Mouse (Mus musculus) liver, postnatal 0 days (tissue): Measurements from ENCODE around the gene Fam98a. TPM values are rescaled to one million over a fixed set of nuclear protein-coding genes. Genes with fewer than 3 reads are reported as not detected.

Experiments used
- ATAC-seq: fragments of 200-750 bp; cut with Nextera tagmentation; 2 replicates; pipeline ENCODE4 v1.8.0; 2017; ENCODE audit warnings: mild to moderate bottlenecking, moderate library complexity
- DNase-seq: peaks from one replicate; pipeline ENCODE4 v3.0.0-alpha.2; 2016
- H3K27ac ChIP-seq: fragments of 300-500 bp; sonication (generic); 2 replicates; pipeline ENCODE4 v1.5.1; 2014; ENCODE audit warnings: antibody characterized with exemption, moderate library complexity, mild to moderate bottlenecking, low read depth
- H3K27me3 ChIP-seq: fragments of 300-500 bp; sonication (generic); 2 replicates; pipeline ENCODE4 v1.6.1; 2014; ENCODE audit warnings: low read length, control low read depth, mixed read lengths; ENCODE audit not compliant: insufficient read depth
- H3K36me3 ChIP-seq: fragments of 300-500 bp; sonication (generic); replicated peaks from 2 replicates; pipeline ENCODE4 v1.6.1; 2014; ENCODE audit warnings: mild to moderate bottlenecking, control low read depth, low read length, moderate library complexity, mixed read lengths; ENCODE audit not compliant: insufficient read depth
- H3K4me1 ChIP-seq: fragments of 300-500 bp; sonication (generic); 2 replicates; pipeline ENCODE4 v1.6.1; 2014; ENCODE audit warnings: antibody characterized with exemption, mild to moderate bottlenecking, control low read depth; ENCODE audit not compliant: insufficient read depth
- H3K4me2 ChIP-seq: fragments of 300-500 bp; sonication (generic); 2 replicates; pipeline ENCODE4 v1.6.1; 2014; ENCODE audit warnings: low read depth, mild to moderate bottlenecking, low read length, moderate library complexity, mixed read lengths
- H3K4me3 ChIP-seq: fragments of 300-500 bp; sonication (generic); 2 replicates; pipeline ENCODE4 v1.5.1; 2014; ENCODE audit warnings: low read depth, low read length
- H3K9ac ChIP-seq: fragments of 300-500 bp; sonication (generic); replicated peaks from 2 replicates; pipeline ENCODE4 v1.6.1; 2014; ENCODE audit warnings: mild to moderate bottlenecking, moderate library complexity
- H3K9me3 ChIP-seq: fragments of 300-500 bp; sonication (generic); 2 replicates; pipeline ENCODE4 v1.6.1; 2016; ENCODE audit warnings: mild to moderate bottlenecking, control low read depth, low read length, mixed read lengths
- CTCF ChIP-seq: sonication (generic); IDR thresholded peaks from 2 replicates; pipeline ENCODE4 v1.5.1; 2016; ENCODE audit warnings: antibody characterized with exemption, low read depth
- EP300 ChIP-seq: IDR thresholded peaks from 2 replicates; pipeline ENCODE4 v1.6.1; 2016; ENCODE audit warnings: antibody characterized with exemption, low read depth, mild to moderate bottlenecking
- WGBS: fragments of 180-500 bp; shearing (Covaris S2); extraction: QIAGEN DNeasy Blood & Tissue Kit; methylation state at CpG from one replicate; pipeline ENCODE4 v1.1.7; 2014; ENCODE audit not compliant: insufficient replicate concordance; 5-methylcytosine and 5-hydroxymethylcytosine counted together
- polyA plus RNA-seq: library from polyadenylated mRNA; unstranded; fragments of >200 nt; fragmentation: Nextera tagmentation; extraction: Ambion mirVana; gene quantifications from 2 replicates; pipeline ENCODE4 v1.2.1, GENCODE M21; 2015

The Fam98a gene
- polyA plus RNA-seq, 1 experiment from 2014 or later = 10.7 TPM

DNA sequence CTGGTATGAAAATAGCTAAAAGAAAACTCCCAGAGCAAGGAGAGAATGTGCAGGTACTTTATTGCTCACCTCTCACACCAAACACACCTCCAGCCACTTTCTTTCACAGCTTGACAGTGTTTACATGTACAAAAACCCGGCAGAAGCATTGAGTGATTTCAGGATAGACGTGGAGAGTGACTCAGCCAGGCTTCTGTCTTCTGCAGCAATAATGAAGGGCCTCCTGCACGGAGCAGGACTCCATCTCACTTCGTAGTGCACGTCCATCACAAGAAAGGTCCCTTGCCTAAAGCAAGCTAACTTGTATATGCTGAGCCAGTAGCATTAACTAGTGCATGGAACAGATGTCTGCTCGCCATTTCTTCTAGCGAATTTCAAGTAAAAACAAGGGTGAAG, 14.7 kb downstream of the Fam98a start:
- H3K4me1 ChIP-seq = no peaks in the 10 kb centered on the region
- no peak for DNase-seq
- peaks cover 7% of the 10 kb centered on the region for H3K36me3 ChIP-seq
- no peak overlapping the region for H3K4me2 ChIP-seq
- no peak overlapping the region for H3K4me3 ChIP-seq
- H3K27ac ChIP-seq = no peak overlapping the region
- 82% methylated on average over 7 of the region's 7 CpGs for WGBS
- no peaks in the 10 kb centered on the region for H3K27me3 ChIP-seq
- no peak for ATAC-seq
- H3K9ac ChIP-seq = no peak overlapping the region
- H3K9me3 ChIP-seq = no peaks in the 10 kb centered on the region
- no peak for TF ChIP-seq CTCF
- TF ChIP-seq EP300 = no peak

DNA sequence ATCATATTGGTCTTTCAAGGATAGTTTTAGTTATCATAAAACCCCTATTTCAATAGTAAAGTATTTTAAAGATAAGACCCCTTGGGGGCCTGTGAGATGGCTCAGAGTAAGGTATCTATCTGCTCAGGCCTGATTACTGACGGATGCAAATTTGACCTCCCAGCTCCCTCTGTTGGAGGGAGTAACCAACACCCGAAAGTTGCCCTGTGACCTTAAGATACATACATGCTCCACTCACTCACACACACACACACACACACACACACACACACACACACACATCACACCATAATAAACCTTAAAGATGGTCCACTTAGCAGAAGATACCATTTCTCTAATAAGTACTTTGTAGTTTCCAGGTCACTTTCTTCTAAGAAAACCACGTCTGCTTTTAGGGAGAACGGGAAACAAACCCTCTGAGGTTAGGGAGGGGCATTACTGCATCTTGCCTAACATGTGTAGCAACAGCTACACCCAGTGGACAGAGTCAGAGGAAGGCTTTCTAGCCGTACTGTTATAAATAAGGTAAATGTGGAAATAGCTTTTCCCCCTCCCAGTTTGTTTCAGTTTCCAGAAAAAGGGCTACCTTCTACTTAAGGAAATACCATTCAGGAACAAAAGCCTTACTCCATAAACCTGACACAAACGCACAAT, 15.2 kb downstream of the Fam98a start:
- peaks cover 2% of the 10 kb centered on the region for H3K36me3 ChIP-seq
- H3K4me1 ChIP-seq = no peaks in the 10 kb centered on the region
- H3K4me2 ChIP-seq = no peak overlapping the region
- no peak overlapping the region for H3K9ac ChIP-seq
- DNase-seq = no peak
- H3K27me3 ChIP-seq = no peaks in the 10 kb centered on the region
- no peak overlapping the region for H3K4me3 ChIP-seq
- no peak overlapping the region for H3K27ac ChIP-seq
- TF ChIP-seq EP300 (no peak), CTCF (peak; percentile 80)
- WGBS = 31% methylated on average over 6 of the region's 6 CpGs
- no peaks in the 10 kb centered on the region for H3K9me3 ChIP-seq
- peak; percentile 59; the same call in 1 of the 2 replicates for ATAC-seq

DNA sequence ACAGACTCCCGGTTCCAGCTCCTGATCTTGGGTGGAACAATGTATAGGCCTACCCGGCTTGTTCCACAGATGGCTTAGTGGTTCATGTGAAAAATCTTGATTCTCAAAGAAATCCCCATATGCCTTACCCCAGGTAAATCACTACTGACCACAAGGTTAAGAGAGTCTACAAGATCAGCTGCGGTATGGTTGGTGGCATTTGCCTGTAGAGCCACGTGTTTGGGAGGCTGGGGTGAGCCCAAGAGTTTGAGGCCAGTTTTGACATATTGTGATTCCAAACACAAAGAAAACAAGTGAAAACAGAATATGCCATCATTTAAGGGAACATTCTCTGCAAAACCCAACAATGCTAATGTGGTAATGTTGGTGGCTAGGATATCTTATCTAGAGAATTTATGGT, 16.1 kb downstream of the Fam98a start:
- no peak overlapping the region for H3K27ac ChIP-seq
- no peak overlapping the region for H3K4me2 ChIP-seq
- no peak for TF ChIP-seq CTCF
- no peak for TF ChIP-seq EP300
- H3K4me1 ChIP-seq = no peaks in the 10 kb centered on the region
- no peaks in the 10 kb centered on the region for H3K27me3 ChIP-seq
- H3K36me3 ChIP-seq = peaks cover 2% of the 10 kb centered on the region
- 91% methylated on average over 4 of the region's 4 CpGs for WGBS
- DNase-seq = no peak
- H3K4me3 ChIP-seq = no peak overlapping the region
- no peaks in the 10 kb centered on the region for H3K9me3 ChIP-seq
- ATAC-seq = no peak
- H3K9ac ChIP-seq = no peak overlapping the region

DNA sequence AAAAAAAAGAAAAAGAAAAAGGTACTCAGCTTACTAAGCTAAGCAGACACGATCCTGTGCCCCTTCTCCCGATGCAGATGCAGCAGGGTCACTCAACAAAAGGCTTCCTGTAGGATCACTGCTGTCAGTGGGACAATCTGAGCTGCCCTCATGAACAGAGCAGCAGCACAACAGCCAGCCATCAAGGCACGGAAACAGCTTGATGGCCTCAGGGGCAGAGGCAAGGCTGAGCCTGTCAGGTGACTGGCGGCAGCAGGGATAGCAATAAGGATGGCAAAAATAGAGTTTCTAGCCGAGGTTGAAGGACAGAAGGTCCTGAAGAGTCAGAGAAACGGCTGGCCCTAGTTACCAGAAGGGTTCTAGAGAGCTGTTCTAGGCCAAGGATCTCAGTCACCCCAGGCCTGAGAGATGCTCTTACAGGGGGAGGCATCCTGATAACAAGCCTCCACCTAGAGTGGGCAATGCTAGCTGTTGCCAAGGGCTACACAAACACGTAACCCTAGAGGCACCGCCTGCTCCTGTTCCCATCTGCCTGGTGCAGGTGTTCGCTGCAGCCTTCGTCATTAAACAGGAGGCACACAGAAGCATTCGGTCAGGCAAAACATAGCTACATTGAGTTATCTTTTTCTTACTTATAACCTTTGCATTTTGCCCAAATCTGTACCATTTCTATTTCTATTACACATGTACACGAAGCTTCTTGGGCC, 17.3 kb downstream of the Fam98a start:
- TF ChIP-seq EP300 (no peak), CTCF (no peak)
- Histone ChIP-seq H3K4me2 (no peak overlapping the region), H3K4me1 (no peaks in the 10 kb centered on the region), H3K36me3 (no peaks in the 10 kb centered on the region; the same call in none of the 2 replicates), H3K9ac (no peak overlapping the region), H3K4me3 (no peak overlapping the region), H3K9me3 (no peaks in the 10 kb centered on the region), H3K27ac (no peak overlapping the region), H3K27me3 (no peaks in the 10 kb centered on the region)
- WGBS = 72% methylated on average over 12 of the region's 12 CpGs
- ATAC-seq (no peak), DNase-seq (no peak)

DNA sequence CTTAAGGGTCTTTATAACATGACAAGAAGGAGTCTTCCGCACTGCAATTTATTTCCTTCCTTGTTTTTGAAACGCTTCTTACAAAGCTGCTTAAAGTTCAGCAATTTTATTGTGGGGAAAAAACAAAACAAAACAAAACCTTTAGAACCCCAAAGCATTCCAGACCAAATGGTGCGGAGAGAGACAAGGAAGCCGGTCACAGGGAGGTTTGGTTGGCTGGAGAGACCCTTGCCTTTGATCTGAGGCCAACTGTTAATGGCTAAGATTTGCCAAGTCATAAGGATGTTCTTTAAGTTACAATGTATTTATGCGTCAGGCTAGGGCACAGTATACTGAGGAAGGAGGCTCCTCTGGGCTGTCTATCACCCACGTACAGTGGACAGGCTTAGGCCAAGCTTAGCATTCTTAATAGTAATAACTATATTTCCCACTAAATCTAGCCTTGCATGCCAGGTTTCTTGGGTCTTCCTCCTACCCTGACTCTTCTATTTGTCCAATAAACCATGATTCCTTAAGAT, 19.2 kb downstream of the Fam98a start:
- Histone ChIP-seq H3K4me3 (no peak overlapping the region), H3K27ac (no peak overlapping the region), H3K4me1 (no peaks in the 10 kb centered on the region), H3K4me2 (no peak overlapping the region), H3K36me3 (no peaks in the 10 kb centered on the region; the same call in 1 of the 2 replicates), H3K9me3 (no peaks in the 10 kb centered on the region), H3K27me3 (no peaks in the 10 kb centered on the region), H3K9ac (no peak overlapping the region)
- DNase-seq = no peak
- 76% methylated on average over 6 of the region's 6 CpGs for WGBS
- no peak for ATAC-seq
- TF ChIP-seq CTCF = no peak
- TF ChIP-seq EP300 = no peak

DNA sequence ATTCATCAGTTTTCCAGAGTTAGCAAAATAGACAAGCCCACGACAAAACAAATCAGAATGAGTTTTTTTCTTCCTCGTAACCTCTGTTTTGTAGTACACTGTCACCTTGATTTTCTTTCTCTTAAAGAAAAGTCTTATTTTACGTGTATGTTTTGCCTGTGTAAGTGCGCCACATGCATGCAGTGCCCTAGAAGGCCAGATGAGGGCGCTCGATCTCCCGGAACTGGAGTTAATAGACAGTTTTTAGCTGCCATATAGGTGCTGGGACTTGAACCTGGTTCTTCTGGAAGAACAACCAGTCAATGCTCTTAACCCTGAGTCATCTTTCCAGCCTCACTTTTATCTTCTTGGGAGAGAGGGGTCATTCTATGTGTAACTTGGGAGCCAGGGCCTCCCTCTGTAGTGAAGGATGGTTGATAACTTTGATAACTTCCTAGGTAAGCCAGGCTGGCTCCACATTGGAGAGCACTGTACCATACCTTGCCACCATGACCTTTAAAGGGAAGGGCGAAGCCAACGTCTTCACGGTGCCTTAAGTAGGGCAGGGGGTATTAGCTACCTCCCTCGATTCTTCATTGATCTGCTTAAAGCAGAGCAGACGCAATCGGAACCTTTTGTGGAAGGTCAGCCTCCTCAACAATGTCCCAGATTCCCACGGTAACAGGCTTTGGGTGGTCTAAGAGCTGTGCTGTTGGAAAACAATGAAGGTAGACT, 22.4 kb downstream of the Fam98a start:
- Histone ChIP-seq H3K9me3 (no peaks in the 10 kb centered on the region), H3K27ac (no peak overlapping the region), H3K36me3 (no peaks in the 10 kb centered on the region), H3K4me2 (no peak overlapping the region), H3K9ac (no peak overlapping the region), H3K4me3 (no peak overlapping the region), H3K4me1 (no peaks in the 10 kb centered on the region), H3K27me3 (no peaks in the 10 kb centered on the region)
- WGBS = 89% methylated on average over 14 of the region's 14 CpGs
- DNase-seq (no peak), ATAC-seq (no peak)
- no peak for TF ChIP-seq EP300
- TF ChIP-seq CTCF = peak; percentile 25; the same call in 1 of the 2 replicates
